Mouse (Mus musculus) lung, postnatal 0 days (tissue): Measurements from ENCODE around the gene Pik3r5. TPM values are rescaled to one million over a fixed set of nuclear protein-coding genes. Genes with fewer than 3 reads are reported as not detected.

Source experiments
- ATAC-seq: fragments of 200-750 bp; cut with Nextera tagmentation; 2 replicates; pipeline ENCODE4 v1.8.0; 2017; ENCODE audit warnings: moderate library complexity
- DNase-seq: peaks from one replicate; pipeline ENCODE4 v3.0.0-alpha.2; 2016; ENCODE audit warnings: low spot score
- H3K27ac ChIP-seq: fragments of 300-500 bp; sonication (generic); 2 replicates; pipeline ENCODE4 v1.5.1; 2014; ENCODE audit warnings: antibody characterized with exemption, mild to moderate bottlenecking, low read length, mixed read lengths
- H3K27me3 ChIP-seq: fragments of 300-500 bp; sonication (generic); replicated peaks from 2 replicates; pipeline ENCODE4 v1.6.1; 2014; ENCODE audit warnings: low read length, mixed read lengths; ENCODE audit not compliant: insufficient read depth
- H3K36me3 ChIP-seq: fragments of 300-500 bp; sonication (generic); 2 replicates; pipeline ENCODE4 v1.6.1; 2014; ENCODE audit warnings: low read length, mixed read lengths; ENCODE audit not compliant: insufficient read depth
- H3K4me1 ChIP-seq: fragments of 300-500 bp; sonication (generic); 2 replicates; pipeline ENCODE4 v1.6.1; 2014; ENCODE audit warnings: antibody characterized with exemption, low read depth, low read length, mixed read lengths; ENCODE audit not compliant: insufficient read depth
- H3K4me2 ChIP-seq: fragments of 300-500 bp; sonication (generic); replicated peaks from 2 replicates; pipeline ENCODE4 v1.6.1; 2014; ENCODE audit warnings: low read depth, mild to moderate bottlenecking, low read length, moderate library complexity, mixed read lengths
- H3K4me3 ChIP-seq: fragments of 300-500 bp; sonication (generic); 2 replicates; pipeline ENCODE4 v1.5.1; 2014; ENCODE audit warnings: low read depth, low read length
- H3K9ac ChIP-seq: fragments of 300-500 bp; sonication (generic); replicated peaks from 2 replicates; pipeline ENCODE4 v1.6.1; 2014; ENCODE audit warnings: low read depth, mild to moderate bottlenecking
- H3K9me3 ChIP-seq: fragments of 300-500 bp; sonication (generic); 2 replicates; pipeline ENCODE4 v1.6.1; 2016; ENCODE audit warnings: low read length, mixed read lengths
- CTCF ChIP-seq: IDR thresholded peaks from 2 replicates; pipeline ENCODE4 v1.5.1; 2016; ENCODE audit warnings: antibody characterized with exemption, mild to moderate bottlenecking
- EP300 ChIP-seq: IDR thresholded peaks from 2 replicates; pipeline ENCODE4 v1.6.1; 2016; ENCODE audit warnings: antibody characterized with exemption, mild to moderate bottlenecking, control low read depth
- WGBS: fragments of 180-500 bp; shearing (Covaris S2); extraction: QIAGEN DNeasy Blood & Tissue Kit; methylation state at CpG from one replicate; pipeline ENCODE4 v1.1.7; 2014; 5-methylcytosine and 5-hydroxymethylcytosine counted together
- polyA plus RNA-seq: library from polyadenylated mRNA; unstranded; fragments of >200 nt; fragmentation: Nextera tagmentation; extraction: Ambion mirVana; gene quantifications from 2 replicates; pipeline ENCODE4 v1.2.1, GENCODE M21; 2015

The Pik3r5 gene
- polyA plus RNA-seq, 1 experiment from 2014 or later: 1.1 TPM

DNA sequence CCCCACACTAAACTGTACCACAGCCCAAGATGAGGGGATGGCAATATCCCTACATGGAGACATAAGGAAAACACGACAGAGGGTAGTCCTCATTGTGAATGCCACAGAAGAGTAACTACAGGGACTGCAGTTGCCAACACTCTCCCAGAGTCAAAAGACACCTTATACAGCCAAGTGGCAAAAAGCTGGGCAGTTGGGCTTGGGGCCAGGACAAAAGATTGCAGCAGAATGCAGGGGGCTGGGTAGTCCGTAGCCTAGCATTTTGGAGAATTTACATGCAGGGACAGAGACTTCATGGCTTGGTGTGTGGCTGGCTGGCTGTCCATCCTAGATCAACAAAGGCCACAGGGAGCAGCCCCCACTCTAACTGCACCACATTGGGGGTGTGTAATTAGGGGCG is 52.5 kb downstream of the Pik3r5 start:
- ATAC-seq: no peak
- Histone ChIP-seq H3K9ac (no peak overlapping the region), H3K27ac (no peak overlapping the region), H3K4me2 (no peak overlapping the region), H3K27me3 (no peaks in the 10 kb centered on the region), H3K36me3 (no peaks in the 10 kb centered on the region), H3K4me3 (no peak overlapping the region), H3K9me3 (no peaks in the 10 kb centered on the region), H3K4me1 (no peaks in the 10 kb centered on the region)
- DNase-seq: no peak
- TF ChIP-seq EP300 (no peak), CTCF (no peak)
- WGBS: 72% methylated on average over 3 of the region's 3 CpGs

DNA sequence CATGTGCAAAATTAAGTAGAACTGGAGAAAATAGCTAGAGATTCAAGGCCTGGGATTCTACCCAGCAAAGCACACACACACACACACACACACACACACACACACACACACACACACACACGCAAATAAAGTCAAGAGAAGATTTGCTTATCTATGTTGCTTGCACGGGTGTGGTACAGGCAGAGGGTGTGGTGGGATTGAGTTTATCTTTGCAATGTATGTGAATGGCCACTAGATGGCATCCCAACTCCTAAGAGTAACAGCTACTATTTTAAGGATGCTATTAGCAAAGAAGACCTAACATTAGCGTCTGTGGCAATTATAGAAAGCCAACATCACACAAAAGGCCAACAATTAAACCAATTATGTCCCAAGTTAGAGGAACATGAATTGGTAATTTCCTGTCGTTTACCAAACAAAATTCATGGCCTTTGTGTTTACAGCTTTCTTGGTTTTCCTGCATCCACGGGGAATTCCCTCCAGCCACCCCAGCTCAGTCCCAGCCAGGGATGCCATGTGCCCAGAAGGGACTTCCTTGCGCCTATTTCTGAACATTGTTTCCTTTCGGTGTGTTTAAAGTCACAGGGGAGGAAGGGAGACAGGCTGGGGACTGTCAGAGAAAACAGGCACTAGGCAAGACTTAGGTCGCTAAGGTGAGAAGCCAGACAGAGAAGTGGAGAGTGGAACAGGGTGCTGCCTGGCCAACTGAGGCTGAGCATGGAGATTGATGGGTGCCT is 53.5 kb downstream of the Pik3r5 start:
- no peak overlapping the region for H3K9ac ChIP-seq
- no peak overlapping the region for H3K4me2 ChIP-seq
- H3K27me3 ChIP-seq: no peaks in the 10 kb centered on the region
- H3K4me1 ChIP-seq: no peaks in the 10 kb centered on the region
- TF ChIP-seq EP300: no peak
- TF ChIP-seq CTCF: peak; percentile 91
- H3K27ac ChIP-seq: no peak overlapping the region
- peak; percentile 29; the same call in 1 of the 2 replicates for ATAC-seq
- DNase-seq: peak; percentile 90
- no peaks in the 10 kb centered on the region for H3K9me3 ChIP-seq
- 34% methylated on average over 8 of the region's 8 CpGs for WGBS
- no peaks in the 10 kb centered on the region for H3K36me3 ChIP-seq
- H3K4me3 ChIP-seq: no peak overlapping the region

GRCm38 (mm10) chr11:68486093-68486492 is 54.2 kb downstream of the Pik3r5 start:
- H3K4me2 ChIP-seq: no peak overlapping the region
- H3K27me3 ChIP-seq: no peaks in the 10 kb centered on the region
- no peak overlapping the region for H3K4me3 ChIP-seq
- no peaks in the 10 kb centered on the region for H3K4me1 ChIP-seq
- H3K36me3 ChIP-seq: no peaks in the 10 kb centered on the region
- TF ChIP-seq CTCF (peak; percentile 49), EP300 (no peak)
- no peak overlapping the region for H3K27ac ChIP-seq
- DNase-seq (no peak), ATAC-seq (no peak)
- no peak overlapping the region for H3K9ac ChIP-seq
- WGBS: 87% methylated on average over 3 of the region's 3 CpGs
- no peaks in the 10 kb centered on the region for H3K9me3 ChIP-seq

DNA sequence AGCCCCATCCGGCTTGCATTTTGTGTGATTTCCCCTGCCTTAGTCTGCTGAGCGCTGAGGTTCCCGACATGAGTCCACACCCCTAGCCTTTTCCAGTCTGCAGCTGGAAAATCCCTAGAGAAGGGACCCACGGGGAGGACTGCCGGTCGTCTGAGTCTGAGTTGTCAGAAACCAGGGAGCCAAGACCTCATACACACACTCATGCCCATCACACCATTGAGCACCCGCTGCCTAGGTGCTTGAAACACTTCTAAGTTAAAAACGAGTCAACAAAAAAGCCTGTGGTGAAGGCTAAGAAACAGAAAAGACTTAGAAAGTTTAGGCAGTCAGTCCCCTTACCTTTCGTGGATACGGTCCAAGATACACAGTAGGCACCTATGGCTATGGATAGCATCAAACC is 55.8 kb downstream of the Pik3r5 start:
- peak; percentile 46 for DNase-seq
- Histone ChIP-seq H3K27me3 (no peaks in the 10 kb centered on the region), H3K27ac (peak overlapping the region; percentile 34; the same call in 1 of the 2 replicates), H3K9ac (no peak overlapping the region), H3K9me3 (no peaks in the 10 kb centered on the region), H3K36me3 (no peaks in the 10 kb centered on the region), H3K4me2 (no peak overlapping the region), H3K4me3 (no peak overlapping the region), H3K4me1 (no peaks in the 10 kb centered on the region)
- peak; percentile 51 for ATAC-seq
- no peak for TF ChIP-seq EP300
- TF ChIP-seq CTCF: no peak
- WGBS: 59% methylated on average over 10 of the region's 10 CpGs

GRCm38 (mm10) chr11:68488256-68488824 is 56.4 kb downstream of the Pik3r5 start:
- 43% methylated on average over 6 of the region's 6 CpGs for WGBS
- H3K4me2 ChIP-seq: no peak overlapping the region
- TF ChIP-seq EP300 (peak; percentile 32), CTCF (peak; percentile 28)

DNA sequence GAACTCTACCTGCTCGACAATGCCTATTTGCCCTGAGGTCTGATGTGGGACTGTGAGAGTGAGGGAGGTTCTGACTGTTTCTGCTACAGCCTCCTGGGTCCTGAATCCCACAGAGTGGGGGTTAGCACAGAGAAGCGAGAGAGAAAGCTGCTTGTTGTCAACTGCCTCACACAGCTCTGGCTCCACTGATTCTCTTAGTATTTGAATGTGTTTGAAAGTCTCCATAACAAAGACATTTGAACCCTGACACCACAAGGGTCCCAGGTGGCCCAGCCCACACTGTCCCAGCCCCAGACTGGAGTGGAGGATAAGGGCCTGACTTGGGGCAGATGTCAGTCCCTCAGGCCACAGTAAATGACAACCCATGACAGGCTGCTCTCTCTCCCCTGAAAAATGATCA is 57.3 kb downstream of the Pik3r5 start:
- no peak overlapping the region for H3K4me3 ChIP-seq
- DNase-seq (no peak), ATAC-seq (no peak)
- 44% methylated on average over 2 of the region's 2 CpGs for WGBS
- H3K27ac ChIP-seq: no peak overlapping the region
- H3K9me3 ChIP-seq: no peaks in the 10 kb centered on the region
- no peaks in the 10 kb centered on the region for H3K4me1 ChIP-seq
- H3K9ac ChIP-seq: no peak overlapping the region
- H3K4me2 ChIP-seq: no peak overlapping the region
- TF ChIP-seq EP300 (no peak), CTCF (no peak)
- H3K36me3 ChIP-seq: no peaks in the 10 kb centered on the region
- H3K27me3 ChIP-seq: no peaks in the 10 kb centered on the region

More at GRCm38 (mm10) chr11:68488256-68488824, 56.4 kb downstream of the Pik3r5 start:
- H3K4me3 ChIP-seq: no peak overlapping the region
- H3K4me1 ChIP-seq: no peaks in the 10 kb centered on the region
- H3K9me3 ChIP-seq: no peaks in the 10 kb centered on the region
- H3K27me3 ChIP-seq: no peaks in the 10 kb centered on the region
- peak; percentile 87 for ATAC-seq
- no peak overlapping the region for H3K27ac ChIP-seq
- peak; percentile 85 for DNase-seq
- no peaks in the 10 kb centered on the region for H3K36me3 ChIP-seq
- H3K9ac ChIP-seq: no peak overlapping the region
